In genomic region chr2:167079535-167080257, GRCm38 (mm10) we compare ENCODE assay signal across 8 mouse cellular contexts. TPM values are rescaled to one million over a fixed set of nuclear protein-coding genes. Genes with fewer than 3 reads are reported as not detected.
DNase-seq lines count a peak whose midpoint lies in the region.

No protein-coding gene starts in this region.

- DNase-seq in left cerebral cortex, adult 18-20 months (ENCODE audit: low spot score in 2 of 2), result peak; percentile 74 to 85
- DNase-seq in left cerebral cortex, adult 11 months (ENCODE audit: low spot score), result no peak
- DNase-seq in cerebellum, postnatal 36 days, result peak; percentile 80 to 86
- peak; percentile 87 for DNase-seq in gastrocnemius, postnatal 25 days
- peak; percentile 78 to 88 for DNase-seq in left cerebral cortex, postnatal 14 days (ENCODE audit: low spot score in 2 of 2)
- DNase-seq in right cerebral cortex, postnatal 25 days, result peak; percentile 84
- DNase-seq in thymus, adult 18-20 months, result no peak
- DNase-seq in adrenal gland, adult 18-20 months (ENCODE audit: low spot score in 2 of 2), result no peak

- intact Hi-C loops in left cerebral cortex, postnatal 14 days (cut with DNase I), result loop anchor here (10.0 kb wide), 1 partner anchor 415 kb away; the partner anchor contains the start of genes Rnf114 and Spata2

RNA-seq across cellular contexts. Expression of gene Znfx1, which starts 16.9 kb away (rescaled TPM):
- 10 to 100 TPM; 77.2 to 78.9 TPM for total RNA-seq in left cerebral cortex, adult 18-20 months (2021)
- total RNA-seq in gastrocnemius, postnatal 25 days (2021), result 10 to 100 TPM; 19.3 to 21.6 TPM
- 10 to 100 TPM; 41.5 to 43.9 TPM for total RNA-seq in left cerebral cortex, postnatal 14 days (2021)
- total RNA-seq in adrenal gland, adult 18-20 months (2021), result 10 to 100 TPM; 56.3 to 72.9 TPM

Comparison
In these comparisons a context has a peak if more than half of its experiments do, and no peak if none do; other contexts are left out.
1. DNase-seq: peak in left cerebral cortex, adult 18-20 months (2 of 2), cerebellum, postnatal 36 days (2 of 2), gastrocnemius, postnatal 25 days (single experiment), left cerebral cortex, postnatal 14 days (2 of 2) and right cerebral cortex, postnatal 25 days (single experiment); none in left cerebral cortex, adult 11 months (single experiment), thymus, adult 18-20 months (0 of 2) and adrenal gland, adult 18-20 months (0 of 2).